Mouse (Mus musculus) embryo, embryonic 11 days (tissue): ENCODE measurements around the gene Gtpbp1.

Experiments used
- DNase-seq: peaks from one replicate; pipeline ENCODE4 v3.0.0-alpha.2; 2015

The Gtpbp1 gene

DNA sequence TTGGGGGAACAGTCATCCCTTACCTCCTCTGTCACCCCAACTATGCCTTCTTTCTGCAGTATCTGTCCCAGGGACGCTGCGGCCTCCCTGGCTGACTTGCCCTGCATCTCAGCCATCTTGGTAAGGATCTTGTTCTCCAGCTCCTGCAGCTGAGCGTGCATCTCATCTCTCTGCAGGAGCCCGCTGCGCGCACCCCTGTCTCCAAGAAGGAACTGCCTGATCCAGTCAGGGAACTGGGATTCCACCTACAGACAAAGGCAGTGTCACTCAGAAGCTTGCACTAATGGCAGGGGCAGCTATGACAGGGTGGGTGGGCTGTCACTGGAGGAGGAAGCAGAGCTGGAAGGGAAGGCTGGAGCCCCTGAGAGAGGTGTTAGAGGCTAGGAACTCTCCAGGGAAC lies 37.2 kb downstream of the Gtpbp1 start:
- no peak for DNase-seq

GRCm38 (mm10) chr15:79728311-79728710 lies 37.7 kb downstream of the Gtpbp1 start:
- DNase-seq, result no peak

DNA sequence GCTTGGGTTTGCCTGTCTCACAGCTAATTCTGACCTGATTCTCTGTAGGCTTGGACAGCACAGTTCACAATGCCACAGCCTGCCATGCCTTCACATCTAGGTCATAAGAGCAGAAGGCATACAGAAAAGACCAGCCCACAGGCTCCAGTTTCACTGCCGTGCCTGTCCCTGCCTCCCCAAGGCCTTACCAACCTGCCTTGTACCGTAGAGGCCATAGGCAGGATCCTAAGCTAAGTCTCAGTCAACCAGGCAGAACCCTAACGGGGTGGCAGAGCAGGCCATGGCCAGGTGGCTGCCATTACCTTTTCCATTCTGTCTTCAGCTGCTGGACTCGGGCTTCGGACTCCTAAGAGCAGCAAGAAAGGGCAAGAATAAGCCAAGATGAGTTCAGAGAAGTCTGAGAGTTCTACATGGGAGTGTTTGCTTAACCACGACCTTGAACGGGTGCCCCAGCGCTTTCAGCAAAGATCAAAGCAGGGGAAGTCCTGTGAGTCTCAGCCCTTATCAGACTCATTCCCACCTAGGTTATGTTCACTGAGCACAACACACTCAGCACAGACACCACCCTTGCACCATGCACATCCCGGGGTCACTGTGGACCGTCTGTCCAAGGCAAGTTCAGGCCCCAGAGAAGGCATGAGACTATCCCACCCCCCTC lies 38.2 kb downstream of the Gtpbp1 start:
- DNase-seq, result no peak

DNA sequence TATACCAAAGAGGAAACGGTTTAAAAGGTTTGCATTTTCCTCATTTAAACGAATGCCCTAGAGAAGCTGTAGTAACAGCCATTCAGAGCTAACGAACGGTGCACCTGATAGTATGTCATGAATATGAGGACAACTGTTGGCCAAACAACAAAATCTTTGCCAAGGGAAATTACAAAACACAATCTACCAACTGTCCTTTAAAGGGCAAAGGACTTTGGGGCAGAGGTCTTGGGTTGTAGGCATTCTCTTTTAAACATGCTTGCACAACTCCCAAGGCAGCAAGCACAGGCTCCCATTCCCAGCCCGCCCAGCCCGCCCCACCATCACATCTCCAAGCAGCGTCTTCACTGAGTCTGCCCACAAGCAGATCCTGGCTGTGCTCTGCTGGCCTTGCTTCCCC lies 40.9 kb downstream of the Gtpbp1 start:
- no peak for DNase-seq

- no peak for DNase-seq
These were observed 42.5 kb downstream of the Gtpbp1 start for GRCm38 (mm10) chr15:79733192-79733591.

DNA sequence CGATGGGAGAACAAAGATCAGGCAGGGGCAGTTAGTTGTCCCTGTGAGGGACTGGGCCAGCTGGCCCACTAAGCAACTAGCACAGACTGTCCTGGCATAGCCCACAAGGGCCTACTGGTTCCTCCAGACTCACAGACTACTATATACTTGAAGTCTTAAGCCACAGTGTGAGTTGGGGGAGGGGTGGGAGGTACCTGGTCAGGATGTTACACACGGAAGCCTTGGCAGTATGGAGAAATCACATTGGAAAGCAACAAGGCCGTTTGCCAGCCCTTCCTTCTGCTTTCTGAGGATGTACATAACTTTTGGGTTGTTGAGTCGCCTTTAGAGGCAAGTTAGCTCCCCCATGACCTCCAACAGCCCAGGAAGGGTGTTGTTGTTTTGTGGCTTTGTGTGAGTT lies 43.0 kb downstream of the Gtpbp1 start:
- DNase-seq, result no peak

DNA sequence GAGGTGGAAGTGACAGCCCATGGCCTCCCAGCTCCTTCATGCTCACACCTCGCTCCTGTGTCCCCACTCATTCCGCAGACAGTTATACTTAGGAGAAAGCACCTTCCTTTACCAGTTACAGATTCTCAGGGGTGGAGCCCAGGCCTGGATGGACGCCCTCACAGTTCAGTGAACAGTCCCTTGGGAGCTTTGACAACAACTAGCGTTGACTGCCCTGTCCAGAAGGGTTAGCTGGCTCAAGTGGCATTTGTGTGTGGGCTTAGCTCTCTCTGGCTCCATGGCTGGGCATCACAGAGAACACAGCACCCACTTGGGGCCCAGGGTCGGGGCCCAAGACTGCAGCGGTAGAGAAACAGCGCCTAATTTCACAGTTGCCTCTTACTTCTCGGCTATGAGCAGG lies 43.7 kb downstream of the Gtpbp1 start:
- DNase-seq, result no peak

- no peak for DNase-seq
These were observed 50.1 kb downstream of the Gtpbp1 start for GRCm38 (mm10) chr15:79740739-79741138.

- DNase-seq, result no peak
These were observed 50.7 kb downstream of the Gtpbp1 start for GRCm38 (mm10) chr15:79741173-79741858.

DNA sequence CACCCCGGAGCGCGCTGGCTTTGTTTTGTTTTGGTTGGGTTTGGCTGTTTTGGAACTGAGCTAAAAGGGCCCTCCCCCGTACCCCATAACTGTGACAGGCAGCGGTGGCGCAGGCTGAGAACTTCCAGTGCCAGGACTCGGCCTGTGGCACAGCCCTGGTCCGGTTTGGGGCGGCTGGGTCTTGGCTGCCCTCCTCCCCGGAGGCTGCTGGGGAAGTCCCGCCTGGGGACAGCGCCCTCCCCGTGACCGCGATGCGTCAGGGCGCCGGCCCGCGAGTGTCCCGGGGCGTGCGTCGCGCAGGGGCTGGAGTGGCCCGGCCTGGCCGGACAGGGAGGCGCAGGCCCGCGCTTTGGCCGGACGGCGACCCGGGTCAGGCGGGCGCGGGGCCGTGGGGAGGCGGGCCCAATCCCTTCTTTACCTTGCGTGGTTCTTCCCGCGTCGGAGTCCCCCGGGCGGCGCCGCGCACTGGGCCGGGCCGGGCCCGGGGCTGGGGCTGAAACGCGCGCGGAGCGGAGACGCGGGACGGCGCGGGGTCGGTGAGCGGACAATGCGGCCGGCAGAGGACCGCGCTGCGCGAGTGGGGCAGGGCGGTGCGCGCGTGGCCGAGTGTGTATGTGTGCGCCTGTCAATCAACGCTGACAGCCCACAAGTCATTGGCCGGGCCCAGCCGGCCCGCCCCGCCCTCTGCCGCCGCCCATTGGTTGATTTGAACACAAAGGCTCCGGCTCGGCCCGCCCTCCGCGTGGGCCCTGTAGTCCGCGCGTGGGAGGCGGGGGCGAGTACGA lies 51.5 kb downstream of the Gtpbp1 start, which contains the start of gene Sun2:
Gene Sun2, minus strand, starts transcription at position 616 of the 785 bp plus-strand sequence.
- DNase-seq, result peak; percentile 93

- DNase-seq, result no peak
These were observed 52.0 kb downstream of the Gtpbp1 start for GRCm38 (mm10) chr15:79742706-79743023.

GRCm38 (mm10) chr15:79744001-79744400 lies 53.4 kb downstream of the Gtpbp1 start:
- DNase-seq, result no peak

DNA sequence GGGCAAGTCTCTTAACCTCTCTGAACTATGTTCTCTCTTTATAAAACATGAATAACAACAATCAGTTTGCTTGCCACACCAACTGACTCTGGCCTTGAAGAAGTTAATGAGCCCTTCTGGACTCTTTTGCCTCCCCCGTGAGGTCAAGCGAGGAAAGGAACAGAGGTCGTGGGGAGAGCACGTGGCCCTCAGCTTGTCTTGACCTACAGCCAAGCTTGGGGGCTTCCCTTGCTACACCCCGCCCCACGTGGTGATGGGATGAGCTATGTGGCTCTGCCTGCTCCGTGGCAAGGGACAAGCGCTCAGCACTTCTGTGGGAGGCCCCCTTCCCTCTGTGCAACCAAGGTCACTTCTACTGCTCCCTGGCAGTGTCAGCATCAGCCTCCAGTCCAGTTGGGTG lies 54.1 kb downstream of the Gtpbp1 start:
- no peak for DNase-seq

DNA sequence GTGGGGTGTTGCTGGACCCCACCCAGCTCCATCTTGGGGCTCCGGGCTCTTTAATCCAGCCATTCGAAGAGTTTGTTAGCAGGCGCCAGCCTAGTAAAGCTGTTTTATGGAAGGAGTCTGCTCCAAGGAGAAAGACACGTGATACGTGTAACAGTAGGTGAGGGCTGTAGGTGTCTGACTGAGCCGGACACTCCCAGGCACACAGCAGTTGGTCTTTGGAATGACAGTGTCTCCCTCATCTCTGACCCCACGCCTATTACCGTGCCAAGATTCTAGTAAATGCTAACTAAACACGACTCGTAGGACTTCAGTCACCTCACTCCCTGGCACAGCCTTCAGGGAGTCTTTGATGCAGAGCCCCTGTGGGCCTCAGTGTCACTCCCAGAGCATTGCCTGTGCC lies 54.7 kb downstream of the Gtpbp1 start:
- DNase-seq, result no peak

DNA sequence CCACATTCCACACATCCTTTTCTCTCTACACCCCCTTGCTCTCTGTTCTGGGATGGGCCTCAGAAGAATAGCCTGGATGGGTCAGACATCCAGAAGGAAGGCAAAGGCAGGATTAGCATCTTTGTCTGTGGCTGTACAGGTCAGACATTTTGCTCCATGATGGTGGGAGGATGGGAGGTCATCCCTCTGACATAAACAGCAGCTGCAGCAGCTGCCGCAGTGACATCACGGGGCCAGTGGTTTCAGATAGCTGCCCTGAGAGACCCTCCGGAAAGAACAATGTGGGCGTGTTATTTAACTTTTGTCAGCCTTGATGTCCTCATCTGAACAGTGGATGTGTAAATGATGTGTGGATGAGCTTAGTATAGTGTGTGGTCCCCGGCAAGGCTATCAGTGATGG lies 55.2 kb downstream of the Gtpbp1 start:
- DNase-seq, result no peak

- DNase-seq, result peak; percentile 49
These were observed 57.4 kb downstream of the Gtpbp1 start for GRCm38 (mm10) chr15:79747998-79748397.

GRCm38 (mm10) chr15:79749162-79749561 lies 58.5 kb downstream of the Gtpbp1 start:
- no peak for DNase-seq

DNA sequence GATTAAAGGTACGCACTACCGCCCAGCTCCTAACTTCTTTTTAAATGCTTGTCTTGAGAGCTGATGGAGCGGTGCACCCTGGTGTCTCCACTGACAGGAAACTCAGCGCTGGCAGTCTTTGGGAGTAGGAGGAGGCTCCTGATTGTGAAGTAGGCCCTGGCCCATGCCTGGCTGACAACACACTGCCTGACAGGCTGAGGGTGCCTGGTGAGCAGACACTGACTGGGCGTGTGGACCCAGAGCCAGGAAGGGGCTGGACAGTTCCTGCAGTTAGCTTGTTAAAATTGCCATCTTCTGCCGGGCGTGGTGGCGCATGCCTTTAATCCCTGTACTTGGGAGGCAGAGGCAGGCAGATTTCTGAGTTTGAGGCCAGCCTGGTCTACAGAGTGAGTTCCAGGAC lies 59.6 kb downstream of the Gtpbp1 start:
- no peak for DNase-seq

- DNase-seq, result no peak
These were observed 61.1 kb downstream of the Gtpbp1 start for GRCm38 (mm10) chr15:79751772-79752171.

DNA sequence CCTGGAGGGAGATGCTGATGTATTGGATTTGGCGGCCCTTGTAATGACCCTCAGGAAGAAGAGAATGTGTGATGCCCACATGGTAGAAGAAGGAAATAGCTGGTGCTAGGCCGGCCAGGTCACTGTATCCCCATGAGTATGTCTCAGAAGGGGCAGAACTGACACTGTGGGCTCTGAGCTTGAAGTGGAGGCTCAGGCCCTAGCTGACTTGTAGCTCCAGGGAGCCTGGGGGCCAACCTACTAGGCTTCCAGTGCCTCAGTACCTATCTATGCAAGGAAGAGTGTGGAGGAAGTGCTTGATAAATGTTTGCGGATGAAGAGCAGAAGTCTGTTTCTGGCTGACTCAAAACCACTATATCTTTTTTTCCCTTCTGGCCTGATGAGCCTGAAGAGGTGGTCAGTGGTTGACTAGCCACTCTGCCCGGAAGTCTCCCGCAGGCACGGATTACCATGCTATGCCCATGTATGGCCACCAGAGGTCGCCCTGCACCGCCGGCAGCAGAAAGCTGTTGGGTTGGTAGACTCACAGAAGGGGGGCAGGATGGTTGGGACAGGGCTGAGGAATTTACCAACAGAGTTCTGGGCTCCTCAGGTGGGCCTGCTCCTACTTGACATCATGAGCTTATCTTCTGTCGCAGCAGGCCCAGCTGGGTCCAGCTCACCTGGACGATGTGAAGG lies 62.2 kb downstream of the Gtpbp1 start:
- peak; percentile 71 for DNase-seq

- DNase-seq, result no peak
These were observed 62.7 kb downstream of the Gtpbp1 start for GRCm38 (mm10) chr15:79753420-79753752.

GRCm38 (mm10) chr15:79753873-79754272 lies 63.2 kb downstream of the Gtpbp1 start:
- DNase-seq, result no peak

GRCm38 (mm10) chr15:79755176-79755575 lies 64.5 kb downstream of the Gtpbp1 start:
- no peak for DNase-seq
